Comparison of ENCODE assay signal across 8 mouse cellular contexts in the genomic region with DNA sequence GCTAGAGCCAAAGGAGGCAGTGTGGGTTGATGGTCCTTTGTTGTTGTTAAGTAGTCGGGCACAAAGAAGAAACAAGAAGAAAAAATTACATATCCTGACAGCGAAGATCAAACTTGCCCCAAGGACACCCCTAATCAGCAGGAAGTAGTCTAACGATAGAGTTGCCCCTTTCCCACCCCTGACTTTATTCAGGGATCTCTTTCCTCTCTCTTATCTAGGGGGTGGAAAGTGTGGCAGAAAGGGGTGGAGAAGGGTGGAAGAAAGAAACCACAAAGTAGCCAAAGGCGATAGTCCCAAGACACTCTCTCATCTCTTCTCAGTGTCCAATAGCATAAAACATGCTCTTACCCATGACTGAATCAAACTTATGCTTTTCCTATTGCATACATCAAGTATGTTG. TPM values are rescaled to one million over a fixed set of nuclear protein-coding genes. Genes with fewer than 3 reads are reported as not detected.
DNase-seq lines count a peak whose midpoint lies in the region; ATAC-seq and TF ChIP-seq lines count a peak whose summit lies in the region.

No protein-coding gene starts in this region.

- H3K9ac ChIP-seq in embryonic facial prominence, embryonic 13.5 days = peak overlapping the region; percentile 32; the same call in 1 of the 2 replicates
- peak overlapping the region; percentile 42; the same call in 1 of the 2 replicates for H3K9ac ChIP-seq in intestine, embryonic 16.5 days (ENCODE audit: low read depth, low read length)
- H3K9ac ChIP-seq in neural tube, embryonic 12.5 days = peak overlapping the region; percentile 17; the same call in 1 of the 2 replicates

- no peak overlapping the region for H3K27ac ChIP-seq in left cerebral cortex, adult 2 months
- H3K27ac ChIP-seq in embryonic facial prominence, embryonic 13.5 days = no peak overlapping the region
- H3K27ac ChIP-seq in intestine, embryonic 16.5 days (ENCODE audit: low read length) = no peak overlapping the region
- H3K27ac ChIP-seq in neural tube, embryonic 12.5 days = no peak overlapping the region

- H3K4me2 ChIP-seq in embryonic facial prominence, embryonic 13.5 days = peak overlapping the region; percentile 76
- H3K4me2 ChIP-seq in intestine, embryonic 16.5 days (ENCODE audit: low read depth, low read length) = peak overlapping the region; percentile 77
- H3K4me2 ChIP-seq in neural tube, embryonic 12.5 days (replicated peaks) = peak overlapping the region; percentile 90

- DNase-seq in left cerebral cortex, adult 2 months (ENCODE audit: extremely low spot score in 1 of 2, low spot score in 2 of 2) = no peak
- DNase-seq in left cerebral cortex, postnatal 4 days = no peak
- no peak for DNase-seq in spleen, adult 12 weeks (ENCODE audit: low spot score)
- no peak for DNase-seq in lung, postnatal 4 days

- intact Hi-C loops in left cerebral cortex, adult 2 months (cut with DNase I) = loop anchor here (10.0 kb wide), 1 partner anchor 111 kb away; no protein-coding TSS in a partner anchor
- intact Hi-C loops in left cerebral cortex, postnatal 4 days (cut with DNase I) = loop anchor here (5.0 kb wide), 1 partner anchor 108 kb away; no protein-coding TSS in a partner anchor

- no peaks in the 10 kb centered on the region for H3K36me3 ChIP-seq in embryonic facial prominence, embryonic 13.5 days
- H3K36me3 ChIP-seq in intestine, embryonic 16.5 days (ENCODE audit: control insufficient read depth, insufficient read depth, low read length) = no peaks in the 10 kb centered on the region
- no peaks in the 10 kb centered on the region for H3K36me3 ChIP-seq in neural tube, embryonic 12.5 days

- no peaks in the 10 kb centered on the region for H3K9me3 ChIP-seq in embryonic facial prominence, embryonic 13.5 days
- no peaks in the 10 kb centered on the region for H3K9me3 ChIP-seq in intestine, embryonic 16.5 days (ENCODE audit: control insufficient read depth, low read length)
- no peaks in the 10 kb centered on the region for H3K9me3 ChIP-seq in neural tube, embryonic 12.5 days

- H3K4me3 ChIP-seq in left cerebral cortex, adult 2 months = peak overlapping the region; percentile 91
- H3K4me3 ChIP-seq in embryonic facial prominence, embryonic 13.5 days = peak overlapping the region; percentile 95; the same call in 1 of the 2 replicates
- H3K4me3 ChIP-seq in intestine, embryonic 16.5 days (ENCODE audit: low read length) = peak overlapping the region; percentile 94
- no peak overlapping the region for H3K4me3 ChIP-seq in neural tube, embryonic 12.5 days

- 46% methylated on average over 4 of the region's 4 CpGs for WGBS in embryonic facial prominence, embryonic 13.5 days
- 42% methylated on average over 4 of the region's 4 CpGs for WGBS in intestine, embryonic 16.5 days
- 73% methylated on average over 4 of the region's 4 CpGs for WGBS in neural tube, embryonic 12.5 days

- ATAC-seq in embryonic facial prominence, embryonic 13.5 days (ENCODE audit: insufficient number of reproducible peaks, insufficient read depth, low FRiP score, low TSS enrichment, low read depth) = no peak
- ATAC-seq in intestine, embryonic 16.5 days = no peak
- no peak for ATAC-seq in neural tube, embryonic 12.5 days (ENCODE audit: low FRiP score, low read depth)
- no peak for ATAC-seq in CD4-positive, CD25-positive, alpha-beta regulatory T cell, adult 4 months

- no peak for TF ChIP-seq CTCF in left cerebral cortex, adult 2 months (IDR thresholded peaks at IDR 0.05)

- peaks cover 23% of the 10 kb centered on the region for H3K27me3 ChIP-seq in embryonic facial prominence, embryonic 13.5 days
- H3K27me3 ChIP-seq in intestine, embryonic 16.5 days (replicated peaks; ENCODE audit: control insufficient read depth, insufficient read depth, low read length) = peaks cover 3% of the 10 kb centered on the region; the same call in 1 of the 2 replicates
- H3K27me3 ChIP-seq in neural tube, embryonic 12.5 days (replicated peaks) = no peaks in the 10 kb centered on the region; the same call in 1 of the 2 replicates

- H3K4me1 ChIP-seq in embryonic facial prominence, embryonic 13.5 days = peaks cover 21% of the 10 kb centered on the region
- H3K4me1 ChIP-seq in intestine, embryonic 16.5 days (ENCODE audit: control insufficient read depth, insufficient read depth, low read length) = peaks cover 23% of the 10 kb centered on the region
- peaks cover 30% of the 10 kb centered on the region for H3K4me1 ChIP-seq in neural tube, embryonic 12.5 days

RNA-seq across cellular contexts. Expression of a gene that starts 1.9 kb away (rescaled TPM):
- 10 to 100 TPM; 64.4 to 67.2 TPM for total RNA-seq in left cerebral cortex, adult 2 months (2021)
- 10 to 100 TPM; 61.0 to 67.1 TPM for total RNA-seq in left cerebral cortex, postnatal 4 days (2021)
- polyA plus RNA-seq in embryonic facial prominence, embryonic 13.5 days (2015; fragmentation: Nextera tagmentation; extraction: Ambion mirVana) = 26.5 and 30.5 TPM in 2 replicates
- 45.6 and 48.7 TPM in 2 replicates for polyA plus RNA-seq in intestine, embryonic 16.5 days (2015; fragmentation: Nextera tagmentation; extraction: Ambion mirVana)
- 37.0 and 39.2 TPM in 2 replicates for polyA plus RNA-seq in neural tube, embryonic 12.5 days (2016; fragmentation: Nextera tagmentation; extraction: Ambion mirVana)
- polyA plus RNA-seq in CD4-positive, CD25-positive, alpha-beta regulatory T cell, adult 4 months (2017; shearing (Covaris generic)) = 10 to 100 TPM; 14.3 to 14.4 TPM
